Mouse (Mus musculus): ENCODE results near the gene Nek3. TPM values are rescaled to one million over a fixed set of nuclear protein-coding genes. Genes with fewer than 3 reads are reported as not detected.
"Not testable (repeated sequence)": the region's sequence is repeated elsewhere in the genome, so short reads cannot be mapped to it uniquely, and the experiment has no call there.

The Nek3 gene
- polyA plus RNA-seq, 1 experiment from 2014 or later, result 6.6 TPM

DNA sequence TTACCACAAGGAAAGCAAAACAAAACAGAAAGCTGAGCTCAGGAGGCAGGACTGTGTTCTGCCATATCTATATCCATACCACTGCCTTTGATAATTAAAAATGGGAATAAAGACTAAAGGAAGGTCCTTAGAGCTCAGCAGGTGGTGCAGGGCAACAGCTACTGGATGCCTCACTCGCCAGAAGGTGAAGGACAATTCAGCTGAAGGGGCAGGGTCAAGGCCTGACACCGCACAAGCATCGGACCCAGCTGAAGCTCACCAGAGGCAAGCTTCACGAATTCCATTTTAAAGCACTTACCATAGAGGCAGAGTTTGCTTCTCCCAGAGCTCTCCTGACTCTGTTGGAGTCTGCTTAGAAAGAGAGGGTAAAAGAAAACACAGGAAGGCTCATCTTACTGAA is 23.6 kb downstream of the Nek3 start:
- Histone ChIP-seq H3K36me3 (no peaks in the 10 kb centered on the region), H3K4me2 (replicated peaks) (no peak overlapping the region), H3K4me3 (no peak overlapping the region), H3K9ac (no peak overlapping the region), H3K4me1 (no peaks in the 10 kb centered on the region), H3K9me3 (no peaks in the 10 kb centered on the region), H3K27ac (no peak overlapping the region), H3K27me3 (no peaks in the 10 kb centered on the region)
- WGBS, result 67% methylated on average over 4 of the region's 4 CpGs
- ATAC-seq (ENCODE audit: insufficient number of reproducible peaks, insufficient read depth, low FRiP score, low TSS enrichment), result no peak

- WGBS, result 91% methylated on average over 4 of the region's 4 CpGs
- Histone ChIP-seq H3K4me3 (no peak overlapping the region), H3K36me3 (no peaks in the 10 kb centered on the region)
Observed at GRCm38 (mm10) chr8:22141836-22142385, 24.3 kb downstream of the Nek3 start.

DNA sequence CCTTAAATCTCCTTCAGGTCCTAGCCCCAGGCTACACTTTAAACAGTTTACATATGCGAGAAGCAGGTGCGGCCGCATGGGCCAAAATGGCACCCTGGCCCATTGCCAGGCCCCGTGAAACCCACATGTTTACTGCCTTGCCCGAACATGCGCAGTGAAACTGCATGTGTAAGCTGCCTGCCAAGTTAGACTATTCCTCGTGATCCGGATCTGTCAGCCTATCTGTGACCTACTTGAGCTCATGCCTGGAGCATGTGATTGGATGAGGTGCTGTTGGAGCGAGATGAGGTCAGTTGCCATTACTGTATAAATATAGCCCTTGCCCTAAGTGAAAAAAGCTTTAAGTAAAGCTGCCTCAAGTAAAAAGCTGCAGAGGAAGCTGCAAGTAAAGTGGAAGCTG is 29.8 kb downstream of the Nek3 start:
- not testable (repeated sequence) for H3K4me3 ChIP-seq; H3K4me1 ChIP-seq; H3K4me2 ChIP-seq (replicated peaks); H3K27ac ChIP-seq; H3K36me3 ChIP-seq; H3K9me3 ChIP-seq; ATAC-seq (ENCODE audit: insufficient number of reproducible peaks, insufficient read depth, low FRiP score, low TSS enrichment); H3K27me3 ChIP-seq; H3K9ac ChIP-seq
- WGBS, result 90% methylated on average over 9 of the region's 9 CpGs

More at GRCm38 (mm10) chr8:22141836-22142385, 24.3 kb downstream of the Nek3 start:
- Histone ChIP-seq H3K9me3 (no peaks in the 10 kb centered on the region), H3K27ac (no peak overlapping the region), H3K27me3 (no peaks in the 10 kb centered on the region), H3K9ac (no peak overlapping the region), H3K4me2 (replicated peaks) (no peak overlapping the region), H3K4me1 (no peaks in the 10 kb centered on the region)
- no peak for ATAC-seq (ENCODE audit: insufficient number of reproducible peaks, insufficient read depth, low FRiP score, low TSS enrichment)

DNA sequence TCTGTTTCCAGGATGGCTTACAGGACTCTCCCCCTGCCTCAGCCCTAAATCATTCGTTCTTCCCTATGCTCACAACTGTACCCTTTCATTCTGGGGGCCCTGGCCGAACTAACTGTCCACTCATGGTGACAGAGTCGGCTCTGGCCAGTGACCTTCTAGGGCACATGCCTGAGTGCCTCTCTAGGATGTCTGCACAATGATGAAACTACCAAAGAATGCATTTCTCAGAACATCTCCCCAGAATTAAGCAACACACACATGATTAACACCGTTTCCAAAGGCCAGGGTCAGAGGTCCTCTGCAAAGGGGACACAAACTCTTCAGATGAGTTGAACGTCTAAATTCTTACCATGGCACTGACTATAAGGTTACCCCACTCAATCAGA is 31.5 kb downstream of the Nek3 start:
- H3K4me3 ChIP-seq, result no peak overlapping the region
- no peak overlapping the region for H3K9ac ChIP-seq
- H3K36me3 ChIP-seq, result no peaks in the 10 kb centered on the region
- H3K4me2 ChIP-seq (replicated peaks), result no peak overlapping the region
- 81% methylated on average over 5 of the region's 5 CpGs for WGBS
- H3K27me3 ChIP-seq, result no peaks in the 10 kb centered on the region
- no peak for ATAC-seq (ENCODE audit: insufficient number of reproducible peaks, insufficient read depth, low FRiP score, low TSS enrichment)
- H3K27ac ChIP-seq, result no peak overlapping the region
- no peaks in the 10 kb centered on the region for H3K4me1 ChIP-seq
- H3K9me3 ChIP-seq, result no peaks in the 10 kb centered on the region

- Histone ChIP-seq H3K9ac (no peak overlapping the region), H3K4me2 (replicated peaks) (no peak overlapping the region), H3K27me3 (no peaks in the 10 kb centered on the region), H3K4me3 (no peak overlapping the region), H3K36me3 (0 out of 2 replicates have a peak, but pooled peaks cover 1% of the 10 kb centered on the region), H3K9me3 (no peaks in the 10 kb centered on the region), H3K27ac (no peak overlapping the region), H3K4me1 (no peaks in the 10 kb centered on the region)
- ATAC-seq (ENCODE audit: insufficient number of reproducible peaks, insufficient read depth, low FRiP score, low TSS enrichment), result no peak
- WGBS, result 95% methylated on average over 7 of the region's 7 CpGs
Observed at GRCm38 (mm10) chr8:22134078-22134749, 32.0 kb downstream of the Nek3 start.

DNA sequence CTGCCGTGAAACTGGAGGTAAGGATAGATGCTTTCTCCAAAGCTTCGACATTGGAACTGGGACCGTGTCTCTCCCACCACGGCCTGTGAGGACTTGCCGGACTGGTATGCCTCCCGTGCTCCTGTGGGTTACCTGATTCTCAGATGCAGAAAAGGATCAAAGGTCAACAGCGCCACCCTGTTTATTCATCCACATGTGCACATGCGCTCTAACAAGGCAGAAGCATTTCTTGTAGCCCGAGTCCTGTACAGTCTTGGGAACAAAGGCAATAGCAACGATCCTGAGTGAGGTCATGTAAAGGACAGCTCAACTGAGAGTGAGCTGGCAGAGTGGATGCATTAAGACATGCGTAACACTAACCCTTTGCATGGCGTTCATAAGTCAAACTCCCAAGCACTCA is 34.2 kb downstream of the Nek3 start:
- no peak overlapping the region for H3K9ac ChIP-seq
- ATAC-seq (ENCODE audit: insufficient number of reproducible peaks, insufficient read depth, low FRiP score, low TSS enrichment), result no peak
- peaks cover 18% of the 10 kb centered on the region for H3K36me3 ChIP-seq
- H3K9me3 ChIP-seq, result no peaks in the 10 kb centered on the region
- no peaks in the 10 kb centered on the region for H3K4me1 ChIP-seq
- no peaks in the 10 kb centered on the region for H3K27me3 ChIP-seq
- no peak overlapping the region for H3K4me2 ChIP-seq (replicated peaks)
- WGBS, result 75% methylated on average over 12 of the region's 12 CpGs
- no peak overlapping the region for H3K4me3 ChIP-seq
- H3K27ac ChIP-seq, result no peak overlapping the region

GRCm38 (mm10) chr8:22124220-22125152 is 41.7 kb downstream of the Nek3 start, which contains the start of gene Nek5:
Gene Nek5 (minus strand): TSS chr8:22125053.
- H3K9ac ChIP-seq, result peak within 1 kb of the TSS; percentile 36; the same call in 1 of the 2 replicates
- no peaks in the 10 kb centered on the region for H3K27me3 ChIP-seq
- no peaks in the 10 kb centered on the region for H3K4me1 ChIP-seq
- no peak within 1 kb of the TSS for H3K27ac ChIP-seq
- no peaks in the 10 kb centered on the region for H3K9me3 ChIP-seq
- WGBS, result 2% methylated on average over 29 of the region's 29 CpGs
- H3K36me3 ChIP-seq, result peaks cover 18% of the 10 kb centered on the region
- H3K4me2 ChIP-seq (replicated peaks), result peak within 1 kb of the TSS; percentile 83
- peak within 1 kb of the TSS; percentile 42 for H3K4me3 ChIP-seq
- peak; percentile 68 for ATAC-seq (ENCODE audit: insufficient number of reproducible peaks, insufficient read depth, low FRiP score, low TSS enrichment)

GRCm38 (mm10) chr8:22107020-22107419 is 59.2 kb downstream of the Nek3 start:
- Histone ChIP-seq H3K9me3 (no peaks in the 10 kb centered on the region), H3K36me3 (no peaks in the 10 kb centered on the region), H3K27ac (no peak overlapping the region), H3K4me1 (no peaks in the 10 kb centered on the region), H3K4me2 (replicated peaks) (no peak overlapping the region), H3K4me3 (no peak overlapping the region), H3K27me3 (no peaks in the 10 kb centered on the region), H3K9ac (no peak overlapping the region)
- WGBS, result 69% methylated on average over 4 of the region's 4 CpGs
- ATAC-seq (ENCODE audit: insufficient number of reproducible peaks, insufficient read depth, low FRiP score, low TSS enrichment), result no peak

- no peak for ATAC-seq (ENCODE audit: insufficient number of reproducible peaks, insufficient read depth, low FRiP score, low TSS enrichment)
- Histone ChIP-seq H3K9ac (no peak overlapping the region), H3K4me3 (no peak overlapping the region), H3K27me3 (no peaks in the 10 kb centered on the region), H3K4me2 (replicated peaks) (no peak overlapping the region), H3K27ac (no peak overlapping the region), H3K4me1 (no peaks in the 10 kb centered on the region), H3K9me3 (no peaks in the 10 kb centered on the region), H3K36me3 (no peaks in the 10 kb centered on the region)
- 48% methylated on average over 8 of the region's 8 CpGs for WGBS
Observed at GRCm38 (mm10) chr8:22091568-22091967, 74.7 kb downstream of the Nek3 start.

DNA sequence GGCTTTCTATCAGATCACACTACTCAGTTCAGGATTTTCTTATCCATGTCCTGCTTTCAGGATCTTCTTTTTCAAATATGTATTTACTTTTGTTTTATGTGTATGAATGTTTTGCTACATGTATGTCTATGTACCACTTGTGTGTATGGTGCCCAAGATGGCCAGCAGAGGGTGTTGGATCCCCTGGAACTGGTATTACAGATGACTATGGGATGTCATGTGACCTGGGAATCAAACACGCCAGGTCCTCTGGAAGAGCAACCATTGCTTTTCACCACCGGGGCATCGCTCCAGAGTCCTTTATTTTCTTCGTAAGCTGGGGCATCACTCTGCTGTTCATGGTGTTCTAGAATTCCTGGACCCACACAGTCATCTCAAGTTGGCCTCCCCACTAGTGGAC is 77.0 kb downstream of the Nek3 start:
- H3K4me2 ChIP-seq (replicated peaks), result no peak overlapping the region
- H3K4me1 ChIP-seq, result no peaks in the 10 kb centered on the region
- no peaks in the 10 kb centered on the region for H3K9me3 ChIP-seq
- H3K27me3 ChIP-seq, result no peaks in the 10 kb centered on the region
- WGBS, result 90% methylated on average over 4 of the region's 4 CpGs
- H3K36me3 ChIP-seq, result no peaks in the 10 kb centered on the region
- ATAC-seq (ENCODE audit: insufficient number of reproducible peaks, insufficient read depth, low FRiP score, low TSS enrichment), result no peak
- no peak overlapping the region for H3K9ac ChIP-seq
- no peak overlapping the region for H3K27ac ChIP-seq
- no peak overlapping the region for H3K4me3 ChIP-seq

DNA sequence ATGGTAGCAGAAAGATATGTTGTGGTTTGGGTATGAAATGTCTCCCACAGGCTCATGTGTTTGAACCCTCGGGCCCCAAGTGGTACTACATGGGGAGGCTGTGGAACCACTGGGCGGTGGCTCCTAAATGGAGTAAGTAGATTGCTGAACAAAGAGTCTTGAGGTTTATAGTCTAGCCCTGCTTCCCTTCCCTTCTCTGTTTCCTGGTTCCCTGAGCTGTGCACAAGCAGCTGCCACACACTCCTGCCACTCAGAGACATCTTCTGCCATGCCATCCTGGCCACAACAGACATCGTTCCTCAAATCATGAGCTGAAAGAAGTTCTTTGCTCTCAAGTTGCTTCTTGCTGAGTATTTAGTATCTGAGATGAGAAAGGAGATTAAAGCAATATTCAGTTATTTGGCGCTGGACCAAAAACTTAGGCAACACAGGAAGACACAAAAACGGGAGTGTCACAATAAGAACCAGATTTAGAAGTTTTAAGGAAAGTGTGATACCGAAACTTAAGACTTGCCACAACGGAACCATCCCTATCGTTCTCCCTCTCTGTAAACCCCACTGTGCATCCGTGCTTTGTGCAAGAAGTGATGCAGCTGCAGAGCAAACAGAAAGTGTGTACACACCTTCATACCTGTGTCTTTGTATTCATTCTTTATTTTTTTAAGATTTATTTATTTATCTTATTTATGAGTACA is 86.8 kb downstream of the Nek3 start:
- Histone ChIP-seq H3K4me1 (no peaks in the 10 kb centered on the region), H3K9me3 (no peaks in the 10 kb centered on the region), H3K27ac (no peak overlapping the region), H3K9ac (no peak overlapping the region), H3K4me3 (no peak overlapping the region), H3K36me3 (no peaks in the 10 kb centered on the region), H3K4me2 (replicated peaks) (no peak overlapping the region), H3K27me3 (no peaks in the 10 kb centered on the region)
- ATAC-seq (ENCODE audit: insufficient number of reproducible peaks, insufficient read depth, low FRiP score, low TSS enrichment), result no peak
- WGBS, result 84% methylated on average over 9 of the region's 9 CpGs
